ENCODE assay signal across 8 mouse cellular contexts in the genomic region with DNA sequence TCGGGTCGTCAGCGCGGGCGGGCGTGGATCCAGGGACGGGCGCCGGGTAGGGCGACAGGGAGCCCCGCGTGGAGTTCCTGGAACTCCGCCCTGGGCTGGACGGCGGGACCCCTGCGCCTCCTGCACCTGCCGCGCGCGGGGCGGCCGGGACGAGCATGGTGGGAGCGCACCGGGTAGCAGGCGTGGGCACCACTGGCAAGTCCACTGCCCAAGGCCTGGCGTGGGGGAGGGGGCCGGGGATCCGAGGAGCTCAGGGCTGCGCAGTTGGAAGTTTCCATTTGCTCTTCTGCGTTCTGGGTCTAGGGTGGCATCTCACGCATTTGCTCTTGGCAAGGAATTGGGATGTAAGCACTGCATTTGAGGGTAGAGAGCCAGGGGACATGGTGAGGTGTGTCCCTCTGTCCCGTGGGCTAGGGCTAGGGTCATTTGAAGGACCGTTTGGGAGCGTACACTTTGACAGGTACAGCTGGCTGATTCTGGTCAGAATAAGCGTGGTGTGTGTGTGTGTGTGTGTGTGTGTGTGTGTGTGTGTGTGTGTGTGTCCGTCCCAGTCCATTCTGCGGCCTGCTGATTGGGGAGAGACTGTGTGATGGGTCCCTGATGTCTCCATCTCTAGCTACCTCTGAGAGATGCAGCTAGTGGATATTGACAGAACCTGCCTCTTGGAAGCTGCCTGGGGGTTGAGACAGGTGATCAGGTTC. TPM values are rescaled to one million over a fixed set of nuclear protein-coding genes. Genes with fewer than 3 reads are reported as not detected.
DNase-seq lines count a peak whose midpoint lies in the region; ATAC-seq and TF ChIP-seq lines count a peak whose summit lies in the region.

No protein-coding gene starts in this region.

- no peak overlapping the region for H3K27ac ChIP-seq in kidney, embryonic 14.5 days (ENCODE audit: low read depth, low read length)
- no peak overlapping the region for H3K27ac ChIP-seq in kidney, adult 2 months (ENCODE audit: insufficient read depth, low read depth, low read length)
- H3K27ac ChIP-seq in heart, postnatal 0 days (ENCODE audit: low read depth): no peak overlapping the region
- H3K27ac ChIP-seq in liver, embryonic 13.5 days: no peak overlapping the region

- TF ChIP-seq EP300 in heart, postnatal 0 days (IDR thresholded peaks at IDR 0.05; ENCODE audit: low read depth): no peak

- no peak for TF ChIP-seq CTCF in kidney, adult 2 months (conservative IDR thresholded peaks at IDR 0.05; ENCODE audit: insufficient read depth, insufficient read length, low read depth, low read length)
- no peak for TF ChIP-seq CTCF in heart, postnatal 0 days (IDR thresholded peaks at IDR 0.05; ENCODE audit: low read depth)

- DNase-seq in kidney, adult 2 months: no peak
- DNase-seq in cerebellum, postnatal 10 days: peak; percentile 69 to 74
- no peak for DNase-seq in heart, postnatal 0 days (ENCODE audit: low spot score)
- DNase-seq in liver, embryonic 13.5 days: no peak
- DNase-seq in right cerebral cortex, adult 18-20 months: peak; percentile 73
- no peak for DNase-seq in urinary bladder, postnatal 25 days (ENCODE audit: low spot score)

- H3K9ac ChIP-seq in kidney, embryonic 14.5 days (ENCODE audit: low read depth, low read length): peak overlapping the region; percentile 42; the same call in 1 of the 2 replicates
- H3K9ac ChIP-seq in heart, postnatal 0 days (replicated peaks; ENCODE audit: low read depth, low read length): peak overlapping the region; percentile 40
- no peak overlapping the region for H3K9ac ChIP-seq in liver, embryonic 13.5 days

- H3K4me2 ChIP-seq in kidney, embryonic 14.5 days (replicated peaks; ENCODE audit: low read depth, low read length): peak overlapping the region; percentile 91
- peak overlapping the region; percentile 83 for H3K4me2 ChIP-seq in heart, postnatal 0 days (ENCODE audit: low read depth, low read length)
- peak overlapping the region; percentile 48 for H3K4me2 ChIP-seq in liver, embryonic 13.5 days

- H3K36me3 ChIP-seq in kidney, embryonic 14.5 days (ENCODE audit: control insufficient read depth, insufficient read depth, low read length): no peaks in the 10 kb centered on the region
- no peaks in the 10 kb centered on the region for H3K36me3 ChIP-seq in kidney, adult 2 months (ENCODE audit: control insufficient read depth, insufficient read depth, low read length)
- no peaks in the 10 kb centered on the region for H3K36me3 ChIP-seq in heart, postnatal 0 days (replicated peaks; ENCODE audit: control insufficient read depth, insufficient read depth, low read length)
- H3K36me3 ChIP-seq in liver, embryonic 13.5 days: no peaks in the 10 kb centered on the region

- H3K27me3 ChIP-seq in kidney, embryonic 14.5 days (ENCODE audit: control insufficient read depth, insufficient read depth, low read length): peaks cover 26% of the 10 kb centered on the region
- peaks cover 1% of the 10 kb centered on the region; the same call in 1 of the 2 replicates for H3K27me3 ChIP-seq in kidney, adult 2 months (replicated peaks; ENCODE audit: control insufficient read depth, insufficient read depth, low read length)
- peaks cover 42% of the 10 kb centered on the region for H3K27me3 ChIP-seq in heart, postnatal 0 days (ENCODE audit: control insufficient read depth, insufficient read depth, low read length)
- peaks cover 45% of the 10 kb centered on the region for H3K27me3 ChIP-seq in liver, embryonic 13.5 days

- peak overlapping the region; percentile 45 for H3K4me3 ChIP-seq in kidney, embryonic 14.5 days (ENCODE audit: low read length)
- no peak overlapping the region for H3K4me3 ChIP-seq in kidney, adult 2 months (ENCODE audit: insufficient read depth, low read depth, low read length)
- H3K4me3 ChIP-seq in heart, postnatal 0 days (ENCODE audit: low read depth, low read length): peak overlapping the region; percentile 50
- peak overlapping the region; percentile 21; the same call in 1 of the 2 replicates for H3K4me3 ChIP-seq in liver, embryonic 13.5 days (replicated peaks)

- 8% methylated on average over 35 of the region's 38 CpGs for WGBS in kidney, embryonic 14.5 days
- WGBS in kidney, adult 2 months: 15% methylated on average over 32 of the region's 38 CpGs
- WGBS in heart, postnatal 0 days: 10% methylated on average over 38 of the region's 38 CpGs
- 11% methylated on average over 35 of the region's 38 CpGs for WGBS in liver, embryonic 13.5 days (ENCODE audit: insufficient replicate concordance)

- ATAC-seq in kidney, embryonic 14.5 days (ENCODE audit: low FRiP score, low TSS enrichment): 0 out of 2 replicates have a peak, but pooled peaks have one; percentile 28
- ATAC-seq in heart, postnatal 0 days (ENCODE audit: insufficient read depth, low read depth): peak; percentile 15; the same call in 1 of the 2 replicates
- ATAC-seq in liver, embryonic 13.5 days (ENCODE audit: low read depth): no peak
- ATAC-seq in erythroblast, adult 5-6 weeks (replicated peaks; ENCODE audit: low FRiP score, poor library complexity, severe bottlenecking): no peak

- no peak for TF ChIP-seq POLR2A in kidney, adult 2 months (IDR thresholded peaks at IDR 0.05; ENCODE audit: low read depth, low read length)

- no peaks in the 10 kb centered on the region for H3K9me3 ChIP-seq in kidney, embryonic 14.5 days (ENCODE audit: control insufficient read depth, low read length)
- H3K9me3 ChIP-seq in heart, postnatal 0 days (replicated peaks; ENCODE audit: control insufficient read depth, low read length): no peaks in the 10 kb centered on the region
- H3K9me3 ChIP-seq in liver, embryonic 13.5 days (replicated peaks): no peaks in the 10 kb centered on the region

- H3K4me1 ChIP-seq in kidney, embryonic 14.5 days (ENCODE audit: control insufficient read depth, insufficient read depth, low read length): peaks cover 6% of the 10 kb centered on the region; the same call in 1 of the 2 replicates
- no peaks in the 10 kb centered on the region for H3K4me1 ChIP-seq in kidney, adult 2 months (ENCODE audit: control insufficient read depth, insufficient read depth, low read length)
- 0 out of 2 replicates have a peak, but pooled peaks cover 5% of the 10 kb centered on the region for H3K4me1 ChIP-seq in heart, postnatal 0 days (ENCODE audit: control insufficient read depth, insufficient read depth)
- H3K4me1 ChIP-seq in liver, embryonic 13.5 days (replicated peaks): no peaks in the 10 kb centered on the region

RNA-seq across cellular contexts. Expression of a gene that starts 0.5 kb away (rescaled TPM):
- polyA plus RNA-seq in kidney, embryonic 14.5 days (2014; fragmentation: Nextera tagmentation; extraction: Ambion mirVana): 0.28 and 0.29 TPM in 2 replicates
- 0.36 and 0.52 TPM in 2 replicates for polyA plus RNA-seq in kidney, adult 2 months (2012; rRNA removed)
- total RNA-seq in heart, postnatal 0 days (2014; rRNA removed; ENCODE audit: low replicate concordance): 1.8 and 2.1 TPM in 2 replicates
- 0.16 and 0.18 TPM in 2 replicates for polyA plus RNA-seq in heart, postnatal 0 days (2015; fragmentation: Nextera tagmentation; extraction: Ambion mirVana)
- polyA plus RNA-seq in liver, embryonic 13.5 days (2015; fragmentation: Nextera tagmentation; extraction: Ambion mirVana): 0.05 and 0.06 TPM in 2 replicates
- not detected in 2 replicates for total RNA-seq in erythroblast, adult 5-6 weeks (2015; ENCODE audit: low replicate concordance)
- total RNA-seq in erythroblast, adult 5-6 weeks (2017; ENCODE audit: low replicate concordance): 0.09 TPM in 1 of 2 replicates, not detected in the other

Comparison
In these comparisons a context has a peak if more than half of its experiments do, and no peak if none do; other contexts are left out.
1. ATAC-seq: peak in kidney, embryonic 14.5 days (single experiment) and heart, postnatal 0 days (single experiment); none in liver, embryonic 13.5 days (single experiment) and erythroblast, adult 5-6 weeks (single experiment).
2. DNase-seq: peak in cerebellum, postnatal 10 days (2 of 2) and right cerebral cortex, adult 18-20 months (single experiment); none in kidney, adult 2 months (single experiment), heart, postnatal 0 days (single experiment), liver, embryonic 13.5 days (single experiment) and urinary bladder, postnatal 25 days (single experiment).
3. Peak in every context shown above with its lines, with median percentiles within 50 percentile points of each other: H3K4me2 ChIP-seq.